Mouse (Mus musculus) CH12.LX (cell line): ENCODE data around the gene Usp46. TPM values are rescaled to one million over a fixed set of nuclear protein-coding genes. Genes with fewer than 3 reads are reported as not detected.
"Not testable (repeated sequence)": the region's sequence is repeated elsewhere in the genome, so short reads cannot be mapped to it uniquely, and the experiment has no call there.

Source experiments
- DNase-seq: peaks from one replicate; pipeline ENCODE4 v3.0.0-alpha.2; 2013; ENCODE audit errors: extremely low read depth
- H3K27ac ChIP-seq: 2 replicates; pipeline ENCODE4 v1.5.1; 2012; ENCODE audit warnings: low read depth, mild to moderate bottlenecking, control low read depth, moderate library complexity; ENCODE audit not compliant: insufficient read depth
- H3K27me3 ChIP-seq: replicated peaks from 2 replicates; pipeline ENCODE3; 2012; ENCODE audit warnings: inconsistent platforms
- H3K36me3 ChIP-seq, 2 experiments: replicated peaks in 1 of 2; 2 replicates each; pipeline versions ENCODE3 to v1.6.1; 2012; ENCODE audit warnings: inconsistent platforms in 1 of 2, low read length in 1 of 2, mild to moderate bottlenecking in 1 of 2, mixed read lengths in 1 of 2, moderate library complexity in 1 of 2; ENCODE audit not compliant: control insufficient read depth in 1 of 2, insufficient read depth in 1 of 2
- H3K4me1 ChIP-seq, 2 experiments: 2 replicates each; pipeline ENCODE4 v1.6.1; 2012; ENCODE audit warnings: inconsistent platforms in 1 of 2, moderate library complexity in 1 of 2; ENCODE audit not compliant: insufficient read depth in 2 of 2, control insufficient read depth in 1 of 2
- H3K4me2 ChIP-seq: 2 replicates; pipeline ENCODE4 v1.6.1; 2012; ENCODE audit warnings: low read depth, mild to moderate bottlenecking, control low read depth; ENCODE audit not compliant: poor library complexity, insufficient read depth, severe bottlenecking
- H3K4me3 ChIP-seq, 3 experiments: fragments of 150-350 bp in 1 of 3; sonication (generic) in 1 of 3; replicated peaks in 1 of 3; 2 replicates each; pipeline versions ENCODE3 to v1.5.1; 2011 to 2012; ENCODE audit warnings: low read depth in 2 of 3, low read length in 2 of 3, mild to moderate bottlenecking in 2 of 3, moderate library complexity in 2 of 3, control low read depth in 1 of 3, improper control_type of control experiment in 1 of 3, inconsistent platforms in 1 of 3, mixed read lengths in 1 of 3; ENCODE audit not compliant: poor library complexity in 1 of 3
- H3K79me2 ChIP-seq: replicated peaks from 2 replicates; pipeline ENCODE4 v1.6.1; 2012; ENCODE audit warnings: mild to moderate bottlenecking, moderate library complexity; ENCODE audit not compliant: control insufficient read depth, poor library complexity, insufficient read depth, severe bottlenecking; ENCODE audit errors: extremely low read depth
- H3K9ac ChIP-seq: 2 replicates; pipeline ENCODE4 v1.6.1; 2012; ENCODE audit warnings: low read depth, mild to moderate bottlenecking, control low read depth, moderate library complexity; ENCODE audit not compliant: insufficient read depth
- H3K9me3 ChIP-seq: replicated peaks from 2 replicates; pipeline ENCODE3; 2012; ENCODE audit warnings: low read length, inconsistent platforms, mixed read lengths
- BHLHE40 ChIP-seq: IDR thresholded peaks from 2 replicates; pipeline ENCODE4 v1.6.1; 2011; ENCODE audit warnings: mild to moderate bottlenecking, low read depth, low read length, improper control_type of control experiment
- CTCF ChIP-seq, 2 experiments: IDR thresholded peaks in 1 of 2; conservative IDR thresholded peaks in 1 of 2; 2 replicates each; pipeline ENCODE4 v1.5.1; 2011 to 2012; ENCODE audit warnings: low read depth in 2 of 2, low read length in 2 of 2, improper control_type of control experiment in 1 of 2, inconsistent platforms in 1 of 2, mild to moderate bottlenecking in 1 of 2, moderate library complexity in 1 of 2
- ELF1 ChIP-seq: IDR thresholded peaks from 2 replicates; pipeline ENCODE4 v1.6.1; 2014; ENCODE audit warnings: low read depth, mild to moderate bottlenecking, inconsistent platforms, low read length, improper control_type of control experiment
- MAZ ChIP-seq: IDR thresholded peaks from 2 replicates; pipeline ENCODE4 v1.6.1; 2012; ENCODE audit warnings: low read depth, mild to moderate bottlenecking, inconsistent platforms, low read length, improper control_type of control experiment, moderate library complexity
- MYC ChIP-seq: IDR thresholded peaks from 2 replicates; pipeline ENCODE4 v1.6.1; 2011; ENCODE audit warnings: low read depth, mild to moderate bottlenecking, improper control_type of control experiment, low read length
- NRF1 ChIP-seq: IDR thresholded peaks from 2 replicates; pipeline ENCODE4 v1.6.1; 2014; ENCODE audit warnings: low read depth, mild to moderate bottlenecking, inconsistent platforms, low read length, improper control_type of control experiment, moderate library complexity
- SMC3 ChIP-seq: IDR thresholded peaks from 2 replicates; pipeline ENCODE4 v1.6.1; 2011; ENCODE audit warnings: low read depth, low read length, improper control_type of control experiment
- ZC3H11A ChIP-seq: IDR thresholded peaks from 2 replicates; pipeline ENCODE4 v1.6.1; 2012; ENCODE audit warnings: low read depth, mild to moderate bottlenecking, inconsistent platforms, low read length, improper control_type of control experiment
- ZMIZ1 ChIP-seq: IDR thresholded peaks from 2 replicates; pipeline ENCODE4 v1.6.1; 2012; ENCODE audit warnings: low read depth, mild to moderate bottlenecking, inconsistent platforms, low read length, improper control_type of control experiment
- dilution Hi-C: fragments of 300-500 bp; cut with MboI; formaldehyde crosslinking; loops from 2 replicates; pipeline ENCODE4 v1.14.3; 2020; ENCODE audit warnings: low sequenced_read_pairs; ENCODE audit not compliant: extremely low pct_unique_long_range_greater_than_20kb, extremely low pct_ligation_motif_present
- in situ Hi-C: fragments of 300-500 bp; cut with MboI; formaldehyde crosslinking; loops from 3 replicates; pipeline ENCODE4 v1.14.3; 2019; ENCODE audit warnings: low sequenced_read_pairs, low pct_ligation_motif_present, low pct_unique_long_range_greater_than_20kb, mixed read lengths
- polyA plus RNA-seq: library from polyadenylated mRNA; unstranded; fragments of >175 nt; gene quantifications from 2 replicates; pipeline ENCODE4 v1.2.1, GENCODE M21; 2012; ENCODE audit warnings: low read depth; ENCODE audit not compliant: insufficient read length
- total RNA-seq, 2 experiments: library from RNA; depleted of rRNA; stranded (reverse); fragments of 300-350 nt in 1 of 2; fragments of >200 nt in 1 of 2; gene quantifications; 2 replicates each; pipeline ENCODE4 v1.2.3; 2012 to 2014

Gene Usp46
- total and polyA plus RNA-seq, 3 experiments: 5.1 to 16.3 (median 15.6) TPM

DNA sequence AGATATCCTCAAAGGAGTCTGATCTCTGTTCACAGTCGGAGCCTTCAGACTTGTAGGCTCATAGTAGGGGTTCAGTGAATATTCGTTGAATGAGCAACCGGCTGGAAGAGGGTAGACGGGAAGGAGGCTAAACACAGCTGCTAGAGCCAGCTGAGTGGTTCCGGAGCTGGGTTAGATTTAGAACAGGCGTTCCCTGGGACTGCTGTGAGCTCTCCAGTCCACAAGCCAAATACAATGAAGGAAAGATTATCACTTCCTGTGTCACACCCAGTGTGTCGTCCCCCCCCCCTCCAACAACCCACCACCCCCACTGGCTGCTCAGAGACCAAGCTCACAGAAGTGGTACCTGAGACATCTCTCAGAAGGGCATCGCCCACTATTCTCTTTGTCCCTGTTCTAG is 9.7 kb upstream of the Usp46 start:
- dilution Hi-C loops: no loop called here
- Histone ChIP-seq H3K9ac (no peak overlapping the region), H3K4me2 (no peak overlapping the region), H3K27ac (no peak overlapping the region), H3K36me3 (no peaks in the 10 kb centered on the region), H3K79me2 (no peaks in the 10 kb centered on the region), H3K27me3 (no peaks in the 10 kb centered on the region), H3K9me3 (no peaks in the 10 kb centered on the region), H3K4me3 (no peak overlapping the region), H3K4me1 (no peaks in the 10 kb centered on the region)
- in situ Hi-C loops: no loop called here
- no peak for DNase-seq
- no peak for TF ChIP-seq BHLHE40

DNA sequence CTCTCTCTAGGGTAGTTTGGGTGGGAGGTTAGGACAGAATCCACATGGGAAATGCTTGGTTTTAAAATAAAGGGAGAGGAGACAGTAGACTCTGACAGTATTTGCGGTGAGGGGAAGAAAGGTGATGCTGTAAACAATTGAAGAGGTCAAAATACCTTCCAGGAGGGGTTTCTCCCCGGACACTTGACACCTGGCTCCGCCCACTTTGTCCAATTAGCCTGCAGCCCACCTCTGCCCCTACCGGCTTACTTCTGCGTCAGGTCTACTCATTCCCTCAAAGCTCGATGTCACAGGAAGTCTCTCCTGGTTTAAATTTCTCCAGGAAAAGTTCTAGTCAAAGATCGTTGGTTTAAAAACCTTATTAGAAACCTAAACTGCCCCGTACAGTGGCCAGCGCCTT is 8.5 kb upstream of the Usp46 start:
- Histone ChIP-seq H3K9ac (no peak overlapping the region), H3K4me1 (no peaks in the 10 kb centered on the region), H3K9me3 (no peaks in the 10 kb centered on the region), H3K36me3 (no peaks in the 10 kb centered on the region), H3K27ac (no peak overlapping the region), H3K4me3 (no peak overlapping the region), H3K27me3 (no peaks in the 10 kb centered on the region), H3K79me2 (no peaks in the 10 kb centered on the region), H3K4me2 (peak overlapping the region; percentile 9; the same call in 1 of the 2 replicates)
- TF ChIP-seq ELF1 (no peak), SMC3 (no peak), MYC (no peak), NRF1 (no peak), ZC3H11A (no peak), CTCF (conservative IDR thresholded peaks at IDR 0.05 in 1 of 2, IDR thresholded peaks at IDR 0.05 in 1 of 2; ENCODE audit: low read depth in 2 of 2, low read length in 2 of 2) (no peak), ZMIZ1 (no peak), MAZ (no peak)
- no peak for DNase-seq
- in situ Hi-C loops: no loop called here
- dilution Hi-C loops: no loop called here

DNA sequence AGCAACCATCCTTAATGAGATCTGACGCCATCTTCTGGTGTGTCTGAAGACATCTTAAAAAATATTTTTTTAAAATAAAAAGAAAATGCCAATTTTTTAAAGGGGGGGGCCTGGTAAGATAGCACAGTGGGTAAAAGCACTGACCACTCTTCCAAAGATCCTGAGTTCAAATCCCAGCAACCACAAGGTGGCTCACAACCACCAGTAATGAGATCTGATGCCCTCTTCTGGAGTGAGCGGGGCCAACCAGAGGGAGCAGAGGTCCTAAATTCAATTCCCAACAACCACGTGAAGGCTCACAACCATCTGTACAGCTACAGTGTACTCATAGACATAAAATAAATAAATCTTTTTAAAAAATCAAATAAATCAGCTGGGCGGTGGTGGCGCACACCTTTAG is 2.3 kb upstream of the Usp46 start:
- peaks cover 3 to 25% of the 10 kb centered on the region in 2 experiments; a peak in 3 of 4 replicates for H3K4me1 ChIP-seq
- H3K27ac ChIP-seq, H3K79me2 ChIP-seq, H3K36me3 ChIP-seq, H3K4me2 ChIP-seq, H3K9ac ChIP-seq, DNase-seq, H3K9me3 ChIP-seq, H3K27me3 ChIP-seq, dilution Hi-C loops, H3K4me3 ChIP-seq, in situ Hi-C loops: not testable (repeated sequence)
- TF ChIP-seq CTCF (conservative IDR thresholded peaks at IDR 0.05 in 1 of 2, IDR thresholded peaks at IDR 0.05 in 1 of 2; ENCODE audit: low read depth in 2 of 2, low read length in 2 of 2) (peak in 1 of 2 experiments; percentile 36; a peak in 2 of 4 replicates), SMC3 (0 out of 2 replicates have a peak, but pooled peaks have one; percentile 18)
